Mouse (Mus musculus): ENCODE data around the gene Olfr867. TPM values are rescaled to one million over a fixed set of nuclear protein-coding genes. Genes with fewer than 3 reads are reported as not detected.

The Olfr867 gene
- total RNA-seq (2015) (not detected in 2 replicates), total RNA-seq (2017) (not detected in 2 replicates)

DNA sequence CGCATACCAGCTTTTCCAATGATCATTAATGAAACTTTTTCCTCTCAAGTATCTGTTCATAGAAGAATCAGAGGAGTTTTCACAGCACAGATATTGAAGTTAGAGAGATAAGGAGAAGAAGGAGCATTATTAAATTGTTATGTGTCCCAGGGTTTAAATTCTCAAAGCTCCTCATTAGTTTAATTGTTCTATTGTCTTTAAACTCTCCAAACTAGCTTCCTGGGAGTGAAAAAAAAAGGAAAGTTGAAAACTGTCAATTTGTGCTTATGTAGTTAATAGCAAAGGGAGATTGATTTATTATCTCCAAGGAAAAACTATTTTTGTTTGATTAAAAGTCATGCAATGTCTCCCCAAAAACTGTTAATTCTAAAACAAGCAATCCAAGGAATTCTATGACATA, at the start of gene Olfr867:
Olfr867 (minus strand) TSS at position 101 of the 400 bp plus-strand sequence.
- no peak for ATAC-seq (ENCODE audit: poor library complexity, severe bottlenecking)

DNA sequence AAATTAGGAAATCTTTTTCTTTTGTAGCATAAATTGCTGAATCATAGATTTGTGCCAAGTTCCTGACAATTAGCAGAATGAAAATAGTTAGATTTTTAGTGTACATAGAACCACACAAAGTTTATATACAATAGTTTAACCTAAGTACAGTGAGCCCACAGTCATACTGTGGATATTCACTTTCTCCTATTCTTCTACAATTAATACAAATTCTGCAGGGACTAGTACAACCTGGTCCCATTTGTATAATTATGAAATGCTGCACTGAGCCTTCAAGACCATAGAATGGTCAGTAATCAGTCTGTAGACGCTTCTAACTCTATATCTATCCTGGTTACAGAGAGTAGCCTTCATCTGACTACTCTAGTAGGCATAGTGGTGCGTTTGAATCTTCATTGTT, 41.0 kb upstream of the Olfr867 start, which contains the start of gene Olfr868:
Olfr868 (plus strand) TSS at position 301 of the 400 bp plus-strand sequence.
- ATAC-seq (ENCODE audit: poor library complexity, severe bottlenecking): no peak

DNA sequence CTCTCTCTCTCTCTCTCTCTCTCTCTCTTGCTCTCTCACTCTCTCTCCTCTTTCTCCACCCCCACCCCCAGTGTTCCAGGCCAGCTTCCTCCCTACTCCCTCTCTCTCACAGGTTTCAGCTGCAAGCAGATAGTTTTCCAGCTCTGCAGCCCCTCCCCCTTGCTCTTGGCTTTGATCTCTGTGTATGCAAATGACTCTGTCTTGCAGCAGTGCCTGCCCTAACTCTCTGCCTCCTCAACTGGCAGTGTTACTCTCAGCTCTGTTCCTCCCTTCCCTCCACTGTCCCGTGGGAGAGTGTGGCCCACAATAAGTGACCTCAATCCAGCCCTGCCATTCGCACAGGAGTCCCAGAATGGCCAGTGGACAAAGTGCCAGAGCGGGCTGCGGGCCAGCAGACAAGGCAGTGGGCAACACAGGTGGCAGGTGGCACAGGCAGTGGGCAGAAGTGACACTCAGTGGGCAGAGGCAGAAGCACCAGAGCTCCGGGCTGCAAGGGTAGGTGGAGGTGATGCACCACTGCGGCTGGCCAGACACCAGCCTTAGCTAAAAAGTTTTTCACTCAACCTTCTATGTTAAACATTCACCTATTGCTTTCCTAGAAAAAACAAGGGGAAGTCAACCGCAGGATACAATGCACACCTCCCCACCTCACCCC, 16.3 kb upstream of the Olfr867 start:
- no peak for ATAC-seq (ENCODE audit: poor library complexity, severe bottlenecking)

DNA sequence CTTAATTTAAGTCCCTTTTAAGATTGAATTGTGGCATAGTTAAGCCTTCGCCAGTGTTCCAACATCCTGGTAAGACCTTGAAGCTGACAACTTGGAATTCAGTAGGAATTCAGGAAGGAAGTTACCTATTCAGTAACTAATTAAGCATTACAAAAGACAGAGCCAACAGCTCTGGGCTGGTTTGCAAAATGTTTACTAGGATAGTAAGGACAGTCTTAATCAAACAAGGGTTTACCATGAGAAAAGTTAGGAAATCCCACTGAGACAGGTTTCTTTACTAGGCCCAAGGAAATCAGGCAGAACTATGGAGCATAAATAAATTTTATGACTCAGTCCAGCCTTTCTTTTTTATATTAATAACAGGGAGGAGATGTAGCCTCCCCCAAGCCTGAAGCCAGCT, 13.9 kb upstream of the Olfr867 start:
- ATAC-seq (ENCODE audit: poor library complexity, severe bottlenecking): no peak

DNA sequence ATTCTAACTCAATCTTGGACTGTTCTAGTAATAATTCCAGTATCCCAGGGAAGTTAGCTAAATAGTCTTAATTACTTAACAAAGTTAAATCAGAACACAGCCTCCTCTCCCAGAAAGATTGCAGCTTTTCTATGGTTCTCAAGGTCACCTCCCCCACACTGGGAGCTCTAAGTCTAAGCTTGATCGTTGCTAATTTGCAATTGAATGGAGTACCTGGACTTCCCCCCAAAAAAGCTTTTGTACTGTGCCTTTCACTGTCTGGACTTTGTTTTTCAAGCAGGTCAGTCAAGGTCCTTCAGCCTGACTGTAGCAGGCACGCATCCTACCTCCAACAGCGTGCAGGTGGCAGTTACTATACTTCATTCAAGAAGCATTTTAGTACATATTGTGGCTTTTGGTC, 12.9 kb upstream of the Olfr867 start:
- no peak for ATAC-seq (ENCODE audit: poor library complexity, severe bottlenecking)

DNA sequence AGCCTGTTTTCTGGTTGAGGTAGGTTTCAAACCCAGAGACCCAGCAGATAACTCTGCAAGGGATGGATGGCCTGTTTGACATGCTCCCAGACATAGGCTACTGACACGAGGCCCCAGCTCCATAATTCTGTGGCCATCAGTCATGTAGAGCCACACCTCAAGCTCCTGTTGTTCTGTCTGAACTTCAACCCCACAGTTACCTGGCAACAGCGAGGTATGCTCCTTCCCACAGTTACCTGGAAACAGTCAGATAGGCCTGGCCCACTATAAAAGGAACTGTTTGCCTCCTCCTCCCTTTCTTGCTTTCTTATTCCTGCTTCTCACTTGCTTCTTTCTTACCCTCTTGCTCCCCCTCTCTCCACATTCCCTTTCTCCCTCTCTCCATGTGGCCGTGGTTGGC, 9.4 kb downstream of the Olfr867 start:
- no peak for ATAC-seq (ENCODE audit: poor library complexity, severe bottlenecking)

DNA sequence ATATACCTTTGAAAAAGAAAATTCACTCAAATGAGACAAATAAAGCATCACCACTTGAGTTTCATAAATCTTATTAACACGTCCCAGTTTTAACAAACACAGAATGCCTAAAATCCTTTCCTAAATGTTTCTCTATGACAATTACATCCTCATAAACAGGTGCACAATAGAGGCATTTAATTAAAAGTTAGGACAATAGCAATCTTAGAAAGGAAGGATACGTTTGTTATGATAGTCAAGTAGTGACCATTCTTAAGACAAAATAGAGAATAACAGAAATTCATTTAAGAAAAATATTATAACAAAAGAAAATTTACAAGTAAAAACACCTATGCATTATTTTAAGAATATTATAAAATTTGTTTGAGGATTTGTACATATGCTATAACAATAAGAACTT, 29.4 kb downstream of the Olfr867 start, which contains the start of gene Olfr866:
Olfr866 (minus strand) TSS at position 101 of the 400 bp plus-strand sequence.
- no peak for ATAC-seq (ENCODE audit: poor library complexity, severe bottlenecking)

Other genes with a start within 250 kb of the Olfr867 start
- not detected in 2 replicates for gene Olfr860, start 207.8 kb downstream of the Olfr867 start, total RNA-seq (2015)
- not detected in 2 replicates for gene Olfr860, start 207.8 kb downstream of the Olfr867 start, total RNA-seq (2017)
- not detected in 2 replicates for gene Olfr862, start 169.6 kb downstream of the Olfr867 start, total RNA-seq (2015)
- gene Olfr862, start 169.6 kb downstream of the Olfr867 start, total RNA-seq (2017): not detected in 2 replicates
- not detected in 2 replicates for gene Olfr77, start 140.7 kb downstream of the Olfr867 start, total RNA-seq (2015)
- gene Olfr77, start 140.7 kb downstream of the Olfr867 start, total RNA-seq (2017): 0.11 and 0.12 TPM in 2 replicates
- not detected in 2 replicates for gene Olfr866, start 29.5 kb downstream of the Olfr867 start, total RNA-seq (2015)
- gene Olfr866, start 29.5 kb downstream of the Olfr867 start, total RNA-seq (2017): not detected in 2 replicates
- gene Olfr868, start 41.1 kb upstream of the Olfr867 start, total RNA-seq (2015): not detected in 2 replicates
- gene Olfr868, start 41.1 kb upstream of the Olfr867 start, total RNA-seq (2017): not detected in 2 replicates
- not detected in 2 replicates for gene Olfr869, start 71.4 kb upstream of the Olfr867 start, total RNA-seq (2015)
- gene Olfr869, start 71.4 kb upstream of the Olfr867 start, total RNA-seq (2017): not detected in 2 replicates
- not detected in 2 replicates for gene Olfr870, start 116.5 kb upstream of the Olfr867 start, total RNA-seq (2015)
- not detected in 2 replicates for gene Olfr870, start 116.5 kb upstream of the Olfr867 start, total RNA-seq (2017)
- gene Olfr871, start 154.6 kb upstream of the Olfr867 start, total RNA-seq (2015): not detected in 2 replicates
- gene Olfr871, start 154.6 kb upstream of the Olfr867 start, total RNA-seq (2017): not detected in 2 replicates
- gene Olfr872, start 179.6 kb upstream of the Olfr867 start, total RNA-seq (2015): not detected in 2 replicates
- gene Olfr872, start 179.6 kb upstream of the Olfr867 start, total RNA-seq (2017): not detected in 2 replicates
- gene Olfr39, start 224.8 kb upstream of the Olfr867 start, total RNA-seq (2015): not detected in 2 replicates
- gene Olfr39, start 224.8 kb upstream of the Olfr867 start, total RNA-seq (2017): not detected in 2 replicates
- not detected in 2 replicates for gene Olfr873, start 241.0 kb upstream of the Olfr867 start, total RNA-seq (2015)
- gene Olfr873, start 241.0 kb upstream of the Olfr867 start, total RNA-seq (2017): not detected in 2 replicates